Mouse (Mus musculus): ENCODE results near the gene Tbx19.

Tbx19 gene

GRCm38 (mm10) chr1:165183400-165183799, 22.8 kb upstream of the Tbx19 start:
- no peak for DNase-seq

- no peak for DNase-seq
Observed at GRCm38 (mm10) chr1:165179321-165179720, 18.7 kb upstream of the Tbx19 start.

- no peak for DNase-seq
Observed at GRCm38 (mm10) chr1:165178075-165178474, 17.5 kb upstream of the Tbx19 start.

GRCm38 (mm10) chr1:165174059-165174616, 13.6 kb upstream of the Tbx19 start:
- no peak for DNase-seq

GRCm38 (mm10) chr1:165171277-165171676, 10.7 kb upstream of the Tbx19 start:
- no peak for DNase-seq

GRCm38 (mm10) chr1:165170157-165170556, 9.6 kb upstream of the Tbx19 start:
- no peak for DNase-seq

- no peak for DNase-seq
Observed at GRCm38 (mm10) chr1:165169462-165169861, 8.9 kb upstream of the Tbx19 start.

GRCm38 (mm10) chr1:165164920-165165319, 4.3 kb upstream of the Tbx19 start:
- no peak for DNase-seq

- no peak for DNase-seq
Observed at GRCm38 (mm10) chr1:165158841-165159240, 1.7 kb downstream of the Tbx19 start.

GRCm38 (mm10) chr1:165154162-165154561, 6.4 kb downstream of the Tbx19 start:
- DNase-seq, result no peak

- no peak for DNase-seq
Observed at GRCm38 (mm10) chr1:165151216-165151615, 9.4 kb downstream of the Tbx19 start.

GRCm38 (mm10) chr1:165142343-165142916, 18.1 kb downstream of the Tbx19 start:
- DNase-seq, result no peak

GRCm38 (mm10) chr1:165140227-165140626, 20.3 kb downstream of the Tbx19 start:
- no peak for DNase-seq

GRCm38 (mm10) chr1:165133858-165134257, 26.7 kb downstream of the Tbx19 start:
- DNase-seq, result no peak

- DNase-seq, result no peak
Observed at GRCm38 (mm10) chr1:165133279-165133678, 27.3 kb downstream of the Tbx19 start.

GRCm38 (mm10) chr1:165132187-165132877, 28.2 kb downstream of the Tbx19 start:
- DNase-seq, result peak; percentile 30

GRCm38 (mm10) chr1:165129573-165129972, 31.0 kb downstream of the Tbx19 start:
- no peak for DNase-seq

GRCm38 (mm10) chr1:165121096-165121495, 39.5 kb downstream of the Tbx19 start:
- DNase-seq, result no peak

GRCm38 (mm10) chr1:165120349-165120898, 40.1 kb downstream of the Tbx19 start:
- DNase-seq, result peak; percentile 67

GRCm38 (mm10) chr1:165119760-165120159, 40.8 kb downstream of the Tbx19 start:
- DNase-seq, result no peak

GRCm38 (mm10) chr1:165119011-165119726, 41.4 kb downstream of the Tbx19 start:
- no peak for DNase-seq

GRCm38 (mm10) chr1:165114460-165115175, 46.0 kb downstream of the Tbx19 start:
- no peak for DNase-seq

- DNase-seq, result no peak
Observed at GRCm38 (mm10) chr1:165113700-165114099, 46.9 kb downstream of the Tbx19 start.

Measured in cerebellum, adult 11-12 months (tissue).